Mouse (Mus musculus) hindbrain, embryonic 13.5 days (tissue): ENCODE data around the gene Slc8a1. TPM values are rescaled to one million over a fixed set of nuclear protein-coding genes. Genes with fewer than 3 reads are reported as not detected.

Experiments
- ATAC-seq: fragments of 200-750 bp; cut with Nextera tagmentation; 2 replicates; pipeline ENCODE4 v1.8.0; 2017; ENCODE audit warnings: moderate TSS enrichment; ENCODE audit not compliant: low FRiP score
- H3K27ac ChIP-seq: fragments of 300-500 bp; sonication (generic); 2 replicates; pipeline ENCODE4 v1.5.1; 2015; ENCODE audit warnings: inconsistent platforms, mild to moderate bottlenecking, moderate library complexity
- H3K27me3 ChIP-seq: fragments of 300-500 bp; sonication (generic); 2 replicates; pipeline ENCODE4 v1.6.1; 2015; ENCODE audit warnings: mild to moderate bottlenecking, inconsistent platforms
- H3K36me3 ChIP-seq: fragments of 300-500 bp; sonication (generic); 2 replicates; pipeline ENCODE4 v1.6.1; 2015; ENCODE audit warnings: mild to moderate bottlenecking, inconsistent platforms
- H3K4me1 ChIP-seq: fragments of 300-500 bp; sonication (generic); replicated peaks from 2 replicates; pipeline ENCODE4 v1.6.1; 2015; ENCODE audit warnings: inconsistent platforms
- H3K4me2 ChIP-seq: fragments of 300-500 bp; sonication (generic); 2 replicates; pipeline ENCODE4 v1.6.1; 2015; ENCODE audit warnings: inconsistent platforms, mild to moderate bottlenecking, moderate library complexity
- H3K4me3 ChIP-seq: fragments of 300-500 bp; sonication (generic); 2 replicates; pipeline ENCODE4 v1.5.1; 2015; ENCODE audit warnings: mild to moderate bottlenecking, inconsistent platforms
- H3K9ac ChIP-seq: fragments of 300-500 bp; sonication (generic); 2 replicates; pipeline ENCODE4 v1.6.1; 2015; ENCODE audit warnings: mild to moderate bottlenecking, inconsistent platforms
- H3K9me3 ChIP-seq: fragments of 300-500 bp; sonication (generic); 2 replicates; pipeline ENCODE4 v1.6.1; 2016; ENCODE audit warnings: inconsistent platforms
- WGBS: fragments of 180-500 bp; shearing (Covaris S2); methylation state at CpG from one replicate; pipeline ENCODE4 v1.1.7; 2015; 5-methylcytosine and 5-hydroxymethylcytosine counted together
- polyA plus RNA-seq: library from polyadenylated mRNA; unstranded; fragments of >200 nt; fragmentation: Nextera tagmentation; extraction: Ambion mirVana; gene quantifications from 2 replicates; pipeline ENCODE4 v1.2.1, GENCODE M21; 2015

The Slc8a1 gene
- polyA plus RNA-seq, 1 experiment from 2014 or later, result 15.0 TPM

DNA sequence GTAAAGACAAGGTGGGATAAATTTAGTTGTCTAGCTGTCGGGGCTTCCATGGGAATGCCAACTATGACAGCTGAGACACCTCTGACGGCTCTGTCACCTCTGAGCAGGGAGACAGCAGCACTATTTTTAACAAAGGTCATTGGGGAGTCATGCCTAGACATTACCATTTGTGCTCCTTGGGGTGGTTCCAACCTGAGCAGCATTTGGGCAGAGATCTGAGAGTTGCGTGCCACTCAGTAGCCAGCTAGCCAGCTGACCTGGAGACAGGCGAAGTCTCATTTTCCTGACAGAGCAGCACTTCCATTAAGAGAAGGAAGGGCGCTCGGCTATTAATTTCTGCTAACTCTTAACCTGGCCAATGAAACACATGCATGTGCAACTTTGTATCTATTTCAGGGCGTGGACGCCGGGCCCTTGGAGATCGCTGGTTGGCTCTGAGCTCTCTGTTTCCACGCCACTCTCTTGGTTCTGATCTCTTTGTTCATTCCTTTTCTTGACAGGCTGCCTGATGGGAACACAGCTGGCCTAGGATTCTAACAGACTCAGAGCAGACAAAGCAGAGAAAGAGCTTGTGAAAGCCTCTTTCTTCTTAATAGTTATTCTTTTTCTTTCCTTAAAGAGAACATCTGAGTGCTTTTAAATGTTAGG is 256.2 kb downstream of the Slc8a1 start:
- ATAC-seq, result no peak
- peaks cover 25% of the 10 kb centered on the region for H3K4me1 ChIP-seq
- H3K27me3 ChIP-seq, result no peaks in the 10 kb centered on the region
- H3K36me3 ChIP-seq, result no peaks in the 10 kb centered on the region
- H3K9me3 ChIP-seq, result no peaks in the 10 kb centered on the region
- no peak overlapping the region for H3K4me2 ChIP-seq
- H3K4me3 ChIP-seq, result no peak overlapping the region
- H3K27ac ChIP-seq, result peak overlapping the region; percentile 40
- WGBS, result 54% methylated on average over 11 of the region's 11 CpGs
- no peak overlapping the region for H3K9ac ChIP-seq

DNA sequence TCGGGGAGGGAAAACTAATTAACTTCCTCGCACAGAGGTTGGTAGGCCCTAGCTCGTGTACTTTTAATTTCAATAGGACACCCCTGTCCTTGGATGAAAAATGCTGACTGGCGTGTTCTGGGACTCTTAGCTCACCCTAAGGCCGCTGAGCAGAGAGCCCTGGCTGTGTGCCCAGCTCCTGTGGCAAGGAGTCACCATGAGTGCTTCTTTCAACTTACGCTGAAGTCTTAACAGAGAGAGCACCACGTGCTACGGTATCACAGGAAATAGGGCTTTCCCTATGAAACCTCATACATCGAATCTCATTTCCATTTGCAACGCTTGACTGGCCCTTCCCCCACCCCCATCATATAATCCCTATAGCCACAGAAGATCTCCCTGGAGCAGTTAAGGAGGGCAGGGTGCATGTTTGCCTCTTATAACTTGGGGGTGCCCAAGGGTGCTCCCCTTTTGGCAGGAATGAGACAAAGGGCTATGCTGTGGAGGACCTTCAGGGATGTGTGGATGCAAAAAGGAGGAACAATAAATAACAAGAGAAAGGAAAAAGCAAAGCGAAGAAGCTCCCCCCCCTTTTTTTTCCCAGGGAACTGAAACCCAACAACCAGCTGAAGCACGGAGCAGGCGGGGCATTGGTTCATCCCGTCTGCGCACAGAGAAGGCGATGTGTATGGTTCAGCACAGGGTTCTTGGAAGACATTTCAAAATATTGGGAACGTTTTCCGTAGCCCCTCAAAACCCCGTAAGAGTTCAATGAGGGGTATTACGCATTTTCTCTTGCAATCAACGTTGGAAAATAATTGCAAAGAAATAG is 257.6 kb downstream of the Slc8a1 start:
- Histone ChIP-seq H3K9ac (no peak overlapping the region), H3K4me1 (peaks cover 20% of the 10 kb centered on the region), H3K36me3 (no peaks in the 10 kb centered on the region), H3K27me3 (no peaks in the 10 kb centered on the region), H3K4me3 (no peak overlapping the region), H3K27ac (peak overlapping the region; percentile 88), H3K9me3 (no peaks in the 10 kb centered on the region), H3K4me2 (peak overlapping the region; percentile 22)
- WGBS, result 52% methylated on average over 21 of the region's 21 CpGs
- peak; percentile 87 for ATAC-seq

DNA sequence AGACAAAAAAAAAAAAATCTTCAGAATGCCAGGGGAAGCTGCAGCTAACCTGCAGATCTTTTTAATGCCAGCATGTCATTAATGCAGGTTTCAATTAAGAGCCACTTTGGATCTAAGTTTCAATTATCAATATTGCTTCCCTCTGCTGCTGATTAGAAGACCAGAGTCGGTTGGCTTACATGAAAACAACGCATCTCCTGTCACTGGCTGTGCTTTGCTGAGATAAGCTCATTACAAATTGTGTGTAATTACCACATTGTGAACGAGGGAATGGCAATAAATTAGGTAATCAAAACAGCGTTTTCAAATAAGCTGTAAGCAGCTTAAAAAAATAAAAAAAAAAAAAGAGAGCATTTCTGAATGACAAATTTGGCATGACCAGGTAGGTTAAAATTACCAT is 258.4 kb downstream of the Slc8a1 start:
- 41% methylated on average over 4 of the region's 4 CpGs for WGBS
- Histone ChIP-seq H3K9ac (no peak overlapping the region), H3K4me2 (peak overlapping the region; percentile 22), H3K4me1 (peaks cover 20% of the 10 kb centered on the region), H3K4me3 (no peak overlapping the region), H3K36me3 (no peaks in the 10 kb centered on the region), H3K9me3 (no peaks in the 10 kb centered on the region), H3K27me3 (no peaks in the 10 kb centered on the region), H3K27ac (peak overlapping the region; percentile 88)
- ATAC-seq, result peak; percentile 33

DNA sequence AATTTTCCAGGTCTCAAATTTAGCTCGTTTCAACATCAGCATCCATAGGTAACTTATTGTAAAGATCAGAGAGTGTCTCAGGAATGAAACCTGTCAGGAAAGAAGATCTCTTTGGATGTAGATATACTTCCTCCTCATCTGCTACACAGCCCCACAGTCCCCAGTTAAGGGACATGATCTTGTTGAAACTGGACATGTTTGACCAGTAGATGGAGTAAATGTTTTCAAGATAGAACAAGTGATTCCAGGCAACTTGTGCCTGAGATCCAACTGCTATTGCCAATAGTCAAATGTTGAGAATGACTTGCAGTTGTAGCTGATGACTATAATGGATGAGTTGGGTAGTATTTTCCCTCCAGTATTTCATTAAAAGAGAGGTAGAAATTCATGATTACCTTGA is 260.8 kb downstream of the Slc8a1 start:
- no peak overlapping the region for H3K9ac ChIP-seq
- no peak overlapping the region for H3K4me2 ChIP-seq
- no peaks in the 10 kb centered on the region for H3K27me3 ChIP-seq
- H3K4me3 ChIP-seq, result no peak overlapping the region
- no peak overlapping the region for H3K27ac ChIP-seq
- H3K4me1 ChIP-seq, result peaks cover 20% of the 10 kb centered on the region
- no peak for ATAC-seq
- no peaks in the 10 kb centered on the region for H3K36me3 ChIP-seq
- no peaks in the 10 kb centered on the region for H3K9me3 ChIP-seq
- 90% methylated on average over 1 of the region's 1 CpGs for WGBS

DNA sequence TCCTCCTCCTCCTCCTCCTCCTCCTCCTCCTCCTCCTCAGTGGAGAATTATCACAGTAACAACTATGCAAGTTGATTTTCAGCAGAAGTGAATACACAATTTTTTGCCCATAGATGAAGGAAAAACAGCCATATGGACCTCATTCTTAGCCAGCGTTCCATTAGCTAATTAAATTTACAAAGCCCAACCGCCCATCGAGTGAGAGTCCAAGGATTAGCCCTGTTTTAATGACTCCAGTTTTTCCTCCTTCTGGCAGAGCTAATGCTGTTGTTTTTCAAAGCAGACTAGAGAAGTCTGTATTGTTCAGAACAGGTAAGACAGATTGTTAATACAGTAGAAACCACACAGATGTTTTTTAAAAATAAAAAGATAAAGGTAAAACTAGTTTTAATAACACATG is 264.8 kb downstream of the Slc8a1 start:
- no peak overlapping the region for H3K4me3 ChIP-seq
- no peak overlapping the region for H3K9ac ChIP-seq
- no peak overlapping the region for H3K4me2 ChIP-seq
- no peaks in the 10 kb centered on the region for H3K27me3 ChIP-seq
- ATAC-seq, result no peak
- no peaks in the 10 kb centered on the region for H3K36me3 ChIP-seq
- no peaks in the 10 kb centered on the region for H3K4me1 ChIP-seq
- 57% methylated on average over 3 of the region's 3 CpGs for WGBS
- H3K27ac ChIP-seq, result no peak overlapping the region
- H3K9me3 ChIP-seq, result no peaks in the 10 kb centered on the region

DNA sequence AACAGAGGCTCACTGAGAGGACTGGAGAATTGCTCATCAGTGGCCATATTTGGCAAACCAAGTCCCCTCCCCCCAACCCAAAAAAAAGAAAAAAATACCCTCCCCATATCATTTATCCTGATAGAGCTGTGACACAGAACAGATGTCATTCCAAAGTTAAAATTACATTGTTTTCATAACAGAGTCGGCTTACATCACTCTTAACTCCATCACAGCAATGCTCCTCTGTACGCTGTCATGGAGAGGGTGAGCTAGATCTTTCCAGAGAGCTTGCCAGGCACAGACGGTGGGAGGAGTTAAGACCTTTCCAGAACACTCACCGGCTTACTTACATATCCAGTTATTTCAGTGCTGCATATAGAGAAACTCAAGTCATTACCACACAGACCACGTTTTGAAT is 269.2 kb downstream of the Slc8a1 start:
- H3K4me2 ChIP-seq, result no peak overlapping the region
- no peak overlapping the region for H3K27ac ChIP-seq
- H3K4me1 ChIP-seq, result no peaks in the 10 kb centered on the region
- H3K4me3 ChIP-seq, result no peak overlapping the region
- H3K27me3 ChIP-seq, result no peaks in the 10 kb centered on the region
- ATAC-seq, result no peak
- no peak overlapping the region for H3K9ac ChIP-seq
- H3K9me3 ChIP-seq, result no peaks in the 10 kb centered on the region
- H3K36me3 ChIP-seq, result no peaks in the 10 kb centered on the region
- 91% methylated on average over 5 of the region's 5 CpGs for WGBS

DNA sequence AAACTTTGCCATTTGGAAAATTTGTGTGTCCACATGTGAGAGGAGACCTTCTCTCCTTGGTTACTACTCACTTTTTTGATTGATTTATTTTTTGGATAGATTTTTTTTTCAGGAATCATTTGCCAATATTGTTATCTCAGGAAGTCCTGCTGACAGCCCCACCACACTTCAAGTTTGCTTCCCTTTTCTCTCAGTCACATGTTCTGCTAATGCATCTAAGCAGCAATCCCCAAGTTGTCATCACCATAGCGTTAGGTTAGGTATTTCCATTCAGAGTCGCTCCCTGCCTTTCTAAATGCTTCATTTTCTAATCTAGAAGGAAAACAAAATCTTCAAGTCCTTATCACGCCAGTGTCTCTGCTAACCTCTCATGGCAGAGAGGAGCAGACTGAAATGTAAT is 278.8 kb downstream of the Slc8a1 start:
- WGBS, result 84% methylated on average over 3 of the region's 3 CpGs

DNA sequence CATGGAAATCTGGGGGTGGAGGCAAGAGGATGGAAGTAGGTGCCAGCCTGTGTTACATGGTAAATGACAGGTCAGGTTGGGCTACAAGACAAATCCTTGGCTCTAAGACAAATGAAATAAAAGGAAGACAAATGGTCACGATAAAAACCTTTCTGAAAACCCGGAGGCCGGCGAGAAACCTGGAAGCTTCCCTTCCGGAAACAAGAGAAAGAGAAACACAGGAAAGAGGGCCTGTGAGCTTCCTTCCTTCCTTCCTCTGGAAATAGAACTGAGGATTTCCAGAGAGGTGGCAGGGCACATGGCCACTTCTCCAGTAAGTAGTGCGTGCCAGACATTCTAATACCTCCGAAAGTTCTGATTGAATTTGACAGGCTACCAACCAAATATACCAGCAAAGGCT is 282.2 kb downstream of the Slc8a1 start:
- H3K4me2 ChIP-seq, result no peak overlapping the region
- H3K9me3 ChIP-seq, result no peaks in the 10 kb centered on the region
- H3K27ac ChIP-seq, result no peak overlapping the region
- 85% methylated on average over 7 of the region's 7 CpGs for WGBS
- no peaks in the 10 kb centered on the region for H3K27me3 ChIP-seq
- no peak overlapping the region for H3K9ac ChIP-seq
- H3K4me1 ChIP-seq, result 0 out of 2 replicates have a peak, but pooled peaks cover 2% of the 10 kb centered on the region
- H3K36me3 ChIP-seq, result no peaks in the 10 kb centered on the region
- H3K4me3 ChIP-seq, result no peak overlapping the region
- no peak for ATAC-seq

More for the DNA sequence above, 278.8 kb downstream of the Slc8a1 start:
- Histone ChIP-seq H3K36me3 (no peaks in the 10 kb centered on the region), H3K9ac (no peak overlapping the region), H3K4me2 (no peak overlapping the region), H3K4me3 (no peak overlapping the region), H3K27me3 (no peaks in the 10 kb centered on the region), H3K27ac (no peak overlapping the region), H3K9me3 (no peaks in the 10 kb centered on the region), H3K4me1 (0 out of 2 replicates have a peak, but pooled peaks cover 2% of the 10 kb centered on the region)
- no peak for ATAC-seq

DNA sequence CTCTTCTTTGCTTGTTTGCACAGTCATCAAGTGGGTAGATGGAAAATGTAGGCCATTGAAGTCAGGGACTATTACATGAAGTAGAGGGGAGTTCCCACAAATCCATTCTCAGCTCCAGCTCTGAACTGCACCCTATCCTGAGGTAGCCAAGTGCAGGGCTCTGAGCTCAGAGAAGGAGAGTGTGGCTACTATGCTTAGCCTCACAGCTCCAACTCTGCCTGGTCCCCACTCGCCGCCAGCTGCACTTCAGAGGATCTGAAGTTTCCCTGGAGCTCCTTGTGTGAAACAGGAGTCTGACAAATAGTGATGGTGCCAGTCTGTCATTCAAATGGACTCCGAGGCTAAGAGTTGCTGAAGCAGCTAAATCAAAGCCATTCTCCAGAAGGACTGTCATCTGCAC is 282.9 kb downstream of the Slc8a1 start:
- no peaks in the 10 kb centered on the region for H3K4me1 ChIP-seq
- no peak for ATAC-seq
- H3K4me3 ChIP-seq, result no peak overlapping the region
- 38% methylated on average over 3 of the region's 3 CpGs for WGBS
- no peak overlapping the region for H3K9ac ChIP-seq
- no peak overlapping the region for H3K27ac ChIP-seq
- no peaks in the 10 kb centered on the region for H3K36me3 ChIP-seq
- H3K27me3 ChIP-seq, result no peaks in the 10 kb centered on the region
- no peaks in the 10 kb centered on the region for H3K9me3 ChIP-seq
- no peak overlapping the region for H3K4me2 ChIP-seq

DNA sequence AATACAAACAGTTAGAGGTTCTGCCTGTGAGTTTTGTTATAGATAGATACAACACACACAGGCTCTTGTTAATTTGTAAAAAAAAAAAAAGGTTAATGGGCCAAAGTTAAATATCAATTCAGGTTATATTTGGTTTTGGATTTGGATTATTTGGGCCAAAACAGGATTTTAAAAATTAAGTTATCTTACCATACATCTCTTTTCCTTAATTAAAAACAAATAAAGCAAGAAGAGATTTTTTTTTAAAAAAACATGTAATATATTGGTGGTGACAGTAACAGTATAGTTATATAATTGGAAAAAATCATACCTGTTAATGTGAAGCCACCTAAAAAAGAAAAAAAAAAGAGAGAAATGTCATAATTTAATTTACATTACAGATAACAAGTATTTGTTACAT is 296.7 kb downstream of the Slc8a1 start, which contains the start of gene Gm11096:
Gene Gm11096 (plus strand): TSS at position 301 of the 400 bp plus-strand sequence.
- no peak within 1 kb of the TSS for H3K27ac ChIP-seq
- H3K9ac ChIP-seq, result no peak within 1 kb of the TSS
- peaks cover 15% of the 10 kb centered on the region for H3K36me3 ChIP-seq
- H3K9me3 ChIP-seq, result no peaks in the 10 kb centered on the region
- no peaks in the 10 kb centered on the region for H3K4me1 ChIP-seq
- H3K27me3 ChIP-seq, result no peaks in the 10 kb centered on the region
- no peak within 1 kb of the TSS for H3K4me2 ChIP-seq
- ATAC-seq, result no peak
- H3K4me3 ChIP-seq, result no peak within 1 kb of the TSS

DNA sequence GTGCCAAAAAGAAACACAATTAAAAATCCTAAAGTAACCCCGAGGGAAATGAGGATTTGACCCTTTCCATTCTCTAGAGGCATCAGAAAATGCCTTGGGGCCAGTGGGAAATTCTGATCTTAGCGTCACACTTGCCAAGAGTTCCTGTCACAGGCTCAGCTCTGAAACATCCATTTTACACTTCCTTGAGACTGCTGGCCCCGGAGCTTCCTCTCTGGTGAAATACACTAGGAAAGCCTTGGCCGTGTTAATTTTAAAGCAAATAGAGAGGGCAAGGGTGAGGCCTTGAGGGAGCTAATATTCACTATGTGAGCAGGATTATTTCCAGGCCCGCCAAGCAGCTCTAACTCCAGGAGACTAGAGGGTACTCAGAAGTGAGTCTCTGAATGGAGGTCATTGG is 305.0 kb downstream of the Slc8a1 start:
- peaks cover 10% of the 10 kb centered on the region for H3K36me3 ChIP-seq
- peaks cover 9% of the 10 kb centered on the region for H3K4me1 ChIP-seq
- no peaks in the 10 kb centered on the region for H3K27me3 ChIP-seq
- no peak overlapping the region for H3K9ac ChIP-seq
- no peak overlapping the region for H3K4me2 ChIP-seq
- 54% methylated on average over 5 of the region's 5 CpGs for WGBS
- H3K27ac ChIP-seq, result no peak overlapping the region
- ATAC-seq, result no peak
- no peaks in the 10 kb centered on the region for H3K9me3 ChIP-seq
- H3K4me3 ChIP-seq, result no peak overlapping the region

DNA sequence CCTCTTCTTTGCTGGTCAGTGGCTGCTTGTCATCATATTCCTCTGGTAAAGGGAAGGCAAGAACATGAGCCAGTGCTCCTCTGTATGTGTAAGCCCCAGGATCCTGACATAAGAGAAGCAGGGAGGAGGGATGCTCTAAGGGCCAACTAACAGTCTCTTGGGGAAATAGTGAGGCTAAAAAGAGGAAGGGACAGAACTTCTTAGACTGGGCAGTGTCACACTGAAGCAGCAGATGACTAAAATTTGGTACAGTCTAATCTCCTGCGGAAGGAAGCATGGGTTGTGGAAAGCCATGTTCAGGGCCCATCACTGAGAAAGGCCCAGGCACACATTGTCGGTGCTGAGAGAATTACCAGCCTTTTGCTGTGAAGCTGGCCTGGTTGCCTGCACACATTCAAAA is 305.4 kb downstream of the Slc8a1 start:
- Histone ChIP-seq H3K27me3 (no peaks in the 10 kb centered on the region), H3K4me3 (no peak overlapping the region), H3K36me3 (peaks cover 10% of the 10 kb centered on the region), H3K9me3 (no peaks in the 10 kb centered on the region), H3K9ac (no peak overlapping the region), H3K4me2 (no peak overlapping the region), H3K4me1 (peaks cover 9% of the 10 kb centered on the region), H3K27ac (no peak overlapping the region)
- 84% methylated on average over 2 of the region's 2 CpGs for WGBS
- ATAC-seq, result no peak

DNA sequence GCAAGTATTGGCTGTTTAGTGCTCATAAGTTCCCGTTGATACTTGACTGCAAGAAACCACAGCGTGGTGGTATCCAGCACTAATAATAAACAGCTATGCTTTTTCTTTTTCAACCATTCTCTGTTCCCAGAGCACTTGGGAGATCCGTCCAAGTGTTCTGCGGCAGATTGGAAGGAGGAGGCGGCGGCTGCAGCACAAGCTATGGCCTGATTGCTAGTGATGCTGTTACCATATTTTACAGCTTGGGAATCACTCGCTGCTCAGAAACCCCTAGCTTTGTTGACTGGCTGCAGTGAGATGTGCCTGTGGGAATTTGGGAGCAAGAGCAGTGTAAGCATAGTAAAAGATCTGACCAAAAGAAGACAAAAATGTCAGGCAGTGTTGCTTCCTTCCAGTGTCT is 310.9 kb downstream of the Slc8a1 start:
- Histone ChIP-seq H3K4me2 (no peak overlapping the region), H3K27ac (0 out of 2 replicates have a peak overlapping the region, but pooled peaks have one; percentile 4), H3K9me3 (no peaks in the 10 kb centered on the region), H3K36me3 (peaks cover 15% of the 10 kb centered on the region), H3K9ac (no peak overlapping the region), H3K27me3 (no peaks in the 10 kb centered on the region), H3K4me1 (peaks cover 9% of the 10 kb centered on the region), H3K4me3 (no peak overlapping the region)
- WGBS, result 88% methylated on average over 7 of the region's 7 CpGs
- no peak for ATAC-seq
